Mouse (Mus musculus) cerebellum, adult 11-12 months (tissue): ENCODE data around the gene Igf1.

ENCODE experiments used
- DNase-seq: peaks from one replicate; pipeline ENCODE4 v3.0.0; 2022

Igf1 gene

GRCm38 (mm10) chr10:87858013-87858806, at the start of gene Igf1:
Igf1 (plus strand) TSS chr10:87858265.
- no peak for DNase-seq

GRCm38 (mm10) chr10:87812157-87813072, 45.6 kb upstream of the Igf1 start:
- no peak for DNase-seq

GRCm38 (mm10) chr10:87813073-87813590, 44.9 kb upstream of the Igf1 start:
- DNase-seq: no peak

DNA sequence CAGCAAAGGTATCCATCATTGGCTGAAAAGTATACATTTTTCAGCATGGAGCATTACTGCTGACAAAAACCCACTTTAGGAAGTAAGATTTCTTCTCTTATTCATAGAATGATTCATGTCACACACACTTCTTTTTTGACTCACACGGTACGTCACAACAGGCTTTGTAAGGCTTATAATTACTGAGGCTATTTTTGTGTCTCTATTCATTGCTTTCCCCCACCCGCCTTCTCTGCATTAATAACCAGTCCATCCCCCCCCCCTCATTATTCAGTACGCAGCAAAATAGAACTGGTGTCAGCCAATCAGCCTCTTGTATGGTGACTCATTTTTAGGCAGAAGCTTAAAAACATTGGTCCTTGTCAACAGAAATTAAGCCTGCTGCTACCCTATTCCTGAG, 41.2 kb upstream of the Igf1 start:
- no peak for DNase-seq

GRCm38 (mm10) chr10:87817786-87818185, 40.3 kb upstream of the Igf1 start:
- no peak for DNase-seq

- no peak for DNase-seq
Measured at GRCm38 (mm10) chr10:87821906-87822305, 36.2 kb upstream of the Igf1 start.

- no peak for DNase-seq
Measured at GRCm38 (mm10) chr10:87830012-87830411, 28.1 kb upstream of the Igf1 start.

- no peak for DNase-seq
Measured at GRCm38 (mm10) chr10:87830639-87831038, 27.4 kb upstream of the Igf1 start.

DNA sequence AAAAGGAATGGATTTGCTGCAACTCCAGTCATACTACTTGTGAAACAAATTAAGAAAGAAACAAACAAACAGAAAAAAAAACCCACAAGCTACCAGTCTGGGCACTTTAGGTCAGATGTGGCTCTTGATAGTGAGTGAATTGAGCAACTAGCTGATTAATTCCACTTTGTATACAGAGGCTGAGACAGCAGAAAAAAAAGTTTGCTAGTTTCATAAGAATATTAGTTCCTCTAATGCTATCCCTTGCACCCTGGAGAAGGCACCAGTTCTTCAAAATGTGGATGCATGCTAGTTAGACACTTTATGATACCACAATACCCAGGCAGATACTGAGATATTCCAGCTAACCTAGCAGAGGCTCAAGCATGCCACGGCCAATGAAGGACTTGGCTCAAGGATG, 26.0 kb upstream of the Igf1 start:
- no peak for DNase-seq

DNA sequence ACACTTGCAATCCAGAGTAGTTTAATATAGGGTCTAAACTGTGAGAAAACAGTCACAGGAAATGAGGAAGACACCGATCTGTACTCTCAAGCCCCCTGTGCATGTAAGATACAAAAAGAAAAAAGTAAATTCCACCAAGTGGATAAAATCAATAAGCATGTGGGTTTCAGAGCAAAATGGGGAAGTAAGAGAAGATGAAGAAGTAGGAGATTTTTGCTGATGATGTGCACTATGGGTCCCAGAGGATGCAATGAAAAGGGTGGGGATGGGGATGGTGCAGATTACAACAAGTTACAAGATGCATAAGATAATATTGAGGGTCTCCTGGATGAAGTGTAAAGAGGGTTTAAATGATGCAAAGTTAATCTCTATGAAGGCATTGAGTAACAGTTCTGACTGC, 18.6 kb upstream of the Igf1 start:
- DNase-seq: no peak

GRCm38 (mm10) chr10:87842501-87842900, 15.6 kb upstream of the Igf1 start:
- no peak for DNase-seq

- no peak for DNase-seq
Measured at GRCm38 (mm10) chr10:87844917-87845552, 13.0 kb upstream of the Igf1 start.

DNA sequence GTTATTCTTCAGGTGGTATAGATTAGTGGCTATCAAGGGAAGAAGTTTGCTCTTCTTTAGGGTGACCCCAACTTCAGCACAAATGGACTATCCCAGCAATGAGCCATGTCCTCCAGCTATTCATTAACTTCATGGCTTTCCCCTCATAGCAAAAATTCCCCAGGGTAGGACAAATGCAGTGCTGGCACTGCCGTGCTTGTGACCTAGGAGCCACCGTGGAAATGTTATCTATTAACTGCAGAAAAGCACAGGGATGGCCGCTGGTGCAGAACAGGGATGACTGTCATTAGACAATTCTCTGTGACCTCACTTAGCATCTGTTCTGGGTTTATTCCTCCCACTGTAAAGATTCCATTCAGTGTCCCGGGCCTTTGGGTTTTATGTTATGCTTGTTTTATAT, 10.2 kb upstream of the Igf1 start:
- DNase-seq: no peak

GRCm38 (mm10) chr10:87848419-87848818, 9.6 kb upstream of the Igf1 start:
- DNase-seq: no peak

DNA sequence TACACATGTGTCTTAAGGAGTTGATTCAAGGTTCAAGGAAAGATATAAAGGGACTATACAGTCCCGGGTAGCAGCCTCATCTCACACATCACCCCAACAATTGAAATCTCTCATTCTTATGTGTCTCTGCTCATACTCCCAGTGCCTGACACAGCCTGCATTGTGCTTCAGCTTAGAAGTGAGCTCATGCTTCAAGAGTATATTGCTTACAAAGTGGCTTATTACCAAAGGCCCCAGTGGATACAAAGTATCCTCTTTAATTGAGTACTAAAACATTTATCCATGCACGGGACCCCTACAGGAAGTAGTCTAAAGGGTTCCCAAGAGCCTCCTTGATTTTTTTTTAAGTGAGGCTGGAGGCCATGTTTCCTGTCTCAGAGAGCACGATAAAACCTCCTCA, 6.6 kb upstream of the Igf1 start:
- DNase-seq: no peak

- no peak for DNase-seq
Measured at GRCm38 (mm10) chr10:87854408-87854807, 3.7 kb upstream of the Igf1 start.

GRCm38 (mm10) chr10:87855423-87856122, 2.5 kb upstream of the Igf1 start:
- DNase-seq: no peak

DNA sequence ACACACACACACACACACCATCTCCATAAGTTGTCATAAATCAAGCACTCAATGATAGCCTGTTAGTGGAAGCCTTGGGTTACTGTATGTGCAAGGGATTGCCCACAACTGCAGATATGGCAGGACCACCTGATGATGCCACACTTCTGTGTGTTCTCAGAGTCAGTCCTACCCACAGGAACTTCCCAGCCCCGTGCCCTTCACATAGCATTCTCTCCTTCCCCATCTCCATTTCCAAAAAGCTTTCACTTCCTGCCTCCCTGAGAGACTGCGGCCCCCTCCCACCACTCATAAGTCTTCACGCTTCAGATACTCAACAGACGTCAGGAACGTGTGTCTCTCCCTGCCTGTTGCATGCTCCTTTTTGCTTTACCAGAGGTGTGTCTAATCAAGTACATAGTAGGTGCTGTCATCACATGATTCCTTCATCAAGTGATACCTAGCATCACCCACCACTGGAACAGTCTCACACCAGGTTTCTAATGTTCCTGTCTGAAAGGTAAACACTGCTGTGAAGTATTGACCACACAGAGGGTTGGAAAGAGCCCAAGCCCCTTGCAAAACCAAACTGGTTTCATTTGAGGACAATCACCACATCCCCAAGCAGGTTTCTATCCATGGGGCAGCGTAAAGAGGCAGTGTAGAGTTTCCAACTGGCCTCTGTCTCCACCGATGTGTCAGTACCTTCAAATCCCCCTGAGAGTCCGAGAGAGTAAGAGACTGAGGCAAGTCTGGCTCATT, 680 bp upstream of the Igf1 start:
- no peak for DNase-seq

DNA sequence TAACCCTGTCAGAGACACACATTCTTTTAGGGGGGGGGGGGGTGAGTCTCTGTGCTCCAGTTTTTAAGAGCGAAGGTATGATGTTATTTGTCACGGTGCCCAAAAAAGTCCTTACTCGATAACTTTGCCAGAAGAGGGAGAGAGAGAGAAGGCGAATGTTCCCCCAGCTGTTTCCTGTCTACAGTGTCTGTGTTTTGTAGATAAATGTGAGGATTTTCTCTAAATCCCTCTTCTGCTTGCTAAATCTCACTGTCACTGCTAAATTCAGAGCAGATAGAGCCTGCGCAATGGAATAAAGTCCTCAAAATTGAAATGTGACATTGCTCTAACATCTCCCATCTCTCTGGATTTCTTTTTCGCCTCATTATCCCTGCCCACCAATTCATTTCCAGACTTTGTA, 874 bp downstream of the Igf1 start:
- no peak for DNase-seq

- no peak for DNase-seq
Measured at GRCm38 (mm10) chr10:87859453-87859852, 1.4 kb downstream of the Igf1 start.

DNA sequence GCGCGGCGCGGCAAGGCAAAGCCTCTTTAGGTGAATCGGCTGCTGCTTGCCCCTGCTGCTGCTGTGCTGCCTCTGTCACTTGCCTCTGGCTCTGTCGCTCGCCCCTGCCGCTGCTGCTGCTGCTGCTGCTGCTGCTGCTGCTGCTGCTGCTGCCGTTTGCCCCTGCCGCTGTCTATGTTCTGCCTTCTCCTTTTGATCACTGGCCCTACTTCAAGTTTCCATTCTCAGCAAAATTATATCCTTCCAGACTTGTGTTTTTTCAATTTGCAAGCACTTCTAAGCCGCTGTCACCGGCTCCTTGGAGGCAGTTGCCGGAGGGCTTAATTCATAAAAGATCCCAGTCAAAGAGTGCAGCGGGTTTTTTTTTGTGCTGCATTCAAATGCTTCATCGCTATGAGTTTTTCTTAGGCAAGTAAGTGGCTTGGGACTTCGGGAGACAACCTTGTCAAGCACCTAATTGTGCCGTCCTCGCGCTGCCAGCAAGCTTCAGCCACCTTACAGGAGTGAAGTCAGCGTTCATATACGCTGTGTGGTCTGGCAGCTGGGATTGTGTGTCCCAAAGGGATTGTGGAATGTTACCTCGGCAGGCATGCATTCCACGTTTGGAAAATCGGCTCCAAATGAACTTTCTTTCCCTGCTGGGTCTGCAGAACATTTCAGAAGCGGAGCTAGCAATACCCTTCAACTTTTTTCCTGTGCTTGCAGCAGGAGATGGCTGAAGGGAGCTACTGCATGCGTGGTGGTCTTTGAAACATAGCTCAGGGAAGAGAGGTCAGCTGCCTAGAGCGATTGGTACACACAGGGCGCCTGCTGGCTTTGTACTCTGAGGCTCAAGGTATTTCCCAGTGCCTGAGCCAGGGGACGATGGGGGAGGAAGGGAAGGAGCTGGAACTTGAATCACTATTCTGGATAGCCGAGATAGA, 2.4 kb downstream of the Igf1 start:
- DNase-seq: no peak
